Mouse (Mus musculus): ENCODE results near the gene Lpcat2.
"Not testable (repeated sequence)": the region's sequence is repeated elsewhere in the genome, so short reads cannot be mapped to it uniquely, and the experiment has no call there.

Gene Lpcat2

GRCm38 (mm10) chr8:92853188-92853983 lies 1.8 kb upstream of the Lpcat2 start:
- no peak for DNase-seq (ENCODE audit: low spot score in 2 of 2)

- no peak for DNase-seq (ENCODE audit: low spot score in 2 of 2)
Measured at GRCm38 (mm10) chr8:92854673-92855072, 466 bp upstream of the Lpcat2 start.

DNA sequence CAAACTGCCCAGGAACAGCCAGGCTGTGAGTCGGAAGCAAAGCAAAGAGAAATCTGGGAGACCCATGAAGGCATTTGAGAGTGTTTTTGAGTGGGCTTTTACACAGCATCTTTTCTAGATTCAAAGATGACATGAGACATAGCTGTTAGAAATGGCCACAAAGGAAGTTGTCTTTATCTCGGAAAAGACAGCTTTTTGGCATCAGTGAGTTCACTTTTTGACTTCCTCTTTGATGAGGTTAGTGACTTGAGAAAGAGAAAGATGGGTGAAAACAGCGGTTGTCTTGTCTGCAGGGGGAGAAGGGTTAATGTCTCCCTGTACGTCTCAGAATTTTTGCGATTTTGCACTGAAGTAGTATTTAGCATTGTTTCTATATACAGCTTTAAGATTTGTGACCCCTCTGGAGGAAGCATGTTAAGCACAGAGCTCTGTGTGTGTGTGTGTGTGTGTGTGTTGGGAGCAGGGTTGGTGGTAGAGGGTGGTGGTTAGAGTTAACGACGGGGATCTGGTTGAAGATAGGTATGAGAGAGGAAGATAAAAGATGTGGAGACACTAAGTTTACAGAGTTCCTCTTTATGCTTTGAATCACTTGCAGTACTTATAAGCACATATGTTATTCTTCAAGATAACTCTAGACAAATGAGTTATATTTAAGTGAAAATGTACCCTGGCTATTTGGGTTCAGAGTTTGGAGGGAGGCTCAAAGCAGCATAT lies 1.3 kb downstream of the Lpcat2 start:
- no peak for DNase-seq (ENCODE audit: low spot score in 2 of 2)

DNA sequence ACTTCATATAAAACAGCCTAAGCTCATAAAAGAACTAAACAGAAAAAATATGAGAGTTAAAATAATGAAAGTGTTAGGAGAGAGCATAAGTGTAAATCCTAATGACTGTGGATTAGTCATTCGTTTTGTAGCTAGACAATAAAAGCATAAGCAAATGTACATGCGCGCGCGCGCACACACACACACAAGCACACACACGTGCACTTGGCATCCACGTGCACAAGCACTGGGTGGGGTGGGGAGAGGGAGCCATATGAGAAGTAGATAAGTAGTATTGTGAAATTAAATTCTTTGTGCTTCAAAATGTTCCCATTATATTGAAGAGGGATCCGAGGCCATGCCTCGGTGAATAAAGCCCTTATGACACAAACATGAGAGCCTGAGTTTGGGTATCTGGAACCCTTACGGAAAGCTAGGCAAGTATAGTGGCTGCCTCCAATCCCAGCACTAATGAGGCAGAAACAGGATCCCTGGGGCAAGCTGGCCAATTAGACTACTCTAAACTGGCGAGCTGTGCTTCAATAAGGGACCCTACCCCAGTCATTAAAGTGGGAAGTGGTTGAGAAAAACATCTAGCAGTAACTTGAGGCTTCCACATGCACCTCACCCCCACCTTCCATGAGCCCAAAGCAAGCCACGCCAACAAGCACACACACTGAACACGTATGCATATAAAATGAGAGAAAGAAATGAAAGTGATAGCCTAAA lies 3.5 kb downstream of the Lpcat2 start:
- DNase-seq (ENCODE audit: low spot score in 2 of 2), result no peak

DNA sequence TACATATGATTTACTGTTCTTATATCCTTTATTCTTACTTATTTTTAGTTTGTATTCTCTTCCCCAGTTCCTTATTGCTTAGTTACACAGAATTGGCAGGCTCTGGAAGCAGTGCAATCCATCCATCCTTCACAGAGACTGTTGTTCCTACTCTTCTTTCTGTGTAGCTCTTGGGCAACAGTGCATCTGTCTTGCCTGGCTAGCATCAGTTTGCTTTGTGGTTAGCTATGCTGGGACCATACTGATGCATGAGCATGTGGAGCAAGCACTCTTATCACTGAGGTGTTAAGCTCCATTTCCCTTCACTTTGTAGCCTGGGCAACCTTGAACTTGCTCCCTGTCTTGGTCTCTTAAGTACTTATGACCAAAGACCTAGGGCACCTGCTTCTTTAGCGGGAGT lies 6.8 kb downstream of the Lpcat2 start:
- no peak for DNase-seq (ENCODE audit: low spot score in 2 of 2)

DNA sequence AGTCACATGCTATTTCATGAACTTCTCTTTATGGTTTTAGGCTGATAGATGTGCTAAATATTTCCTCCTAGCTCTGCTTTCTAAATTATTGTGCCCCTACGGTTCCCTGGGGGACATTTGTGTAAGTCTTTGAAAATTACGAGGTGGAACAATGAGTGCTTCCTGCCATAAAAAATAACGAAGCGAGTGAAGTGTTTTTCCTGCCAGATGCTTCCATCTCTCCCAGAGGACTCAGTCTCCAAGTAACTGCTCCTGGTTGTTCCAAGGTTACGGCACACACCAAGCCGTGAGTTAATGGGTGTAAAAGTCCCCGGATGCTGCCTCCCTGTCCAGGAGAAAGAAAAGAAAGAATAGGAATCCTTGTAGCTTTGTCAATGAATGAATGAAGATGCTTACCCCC lies 15.1 kb downstream of the Lpcat2 start:
- DNase-seq (ENCODE audit: low spot score in 2 of 2), result no peak

DNA sequence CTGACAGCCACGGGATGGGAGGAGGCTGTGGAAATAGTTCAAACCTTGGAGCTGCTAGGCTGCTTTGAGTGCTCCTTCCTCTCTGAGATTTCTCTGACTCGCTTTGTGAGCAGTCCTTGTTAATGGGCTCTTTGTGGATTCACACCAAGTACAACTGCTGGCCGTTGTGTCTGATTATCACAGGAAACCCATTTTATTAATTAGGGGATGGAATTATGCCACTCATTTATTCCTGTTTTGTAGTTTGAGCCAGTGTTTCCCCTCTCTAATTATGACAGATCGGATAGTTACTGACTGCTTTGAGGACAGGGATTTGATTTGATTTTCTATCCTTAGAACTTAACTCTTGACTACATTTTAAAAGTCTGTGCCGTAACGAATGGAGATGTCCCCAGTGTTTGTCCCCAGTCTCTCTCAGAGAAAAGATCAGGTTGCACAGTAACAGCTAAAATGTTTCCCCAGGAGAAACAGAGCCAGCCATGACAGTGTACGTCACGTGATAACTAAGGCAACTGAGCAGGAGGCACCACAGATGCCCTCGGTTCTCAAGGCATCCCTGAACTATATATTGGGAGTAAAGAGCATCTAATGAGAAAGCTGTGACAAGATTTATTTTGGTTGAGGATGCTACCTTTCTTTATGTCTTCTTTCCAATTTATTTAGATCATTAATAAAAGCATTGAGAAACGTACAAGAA lies 17.1 kb downstream of the Lpcat2 start:
- DNase-seq (ENCODE audit: low spot score in 2 of 2), result no peak

- no peak for DNase-seq (ENCODE audit: low spot score in 2 of 2)
Measured at GRCm38 (mm10) chr8:92875795-92876194, 20.7 kb downstream of the Lpcat2 start.

GRCm38 (mm10) chr8:92881247-92881646 lies 26.1 kb downstream of the Lpcat2 start:
- DNase-seq (ENCODE audit: low spot score in 2 of 2), result no peak

DNA sequence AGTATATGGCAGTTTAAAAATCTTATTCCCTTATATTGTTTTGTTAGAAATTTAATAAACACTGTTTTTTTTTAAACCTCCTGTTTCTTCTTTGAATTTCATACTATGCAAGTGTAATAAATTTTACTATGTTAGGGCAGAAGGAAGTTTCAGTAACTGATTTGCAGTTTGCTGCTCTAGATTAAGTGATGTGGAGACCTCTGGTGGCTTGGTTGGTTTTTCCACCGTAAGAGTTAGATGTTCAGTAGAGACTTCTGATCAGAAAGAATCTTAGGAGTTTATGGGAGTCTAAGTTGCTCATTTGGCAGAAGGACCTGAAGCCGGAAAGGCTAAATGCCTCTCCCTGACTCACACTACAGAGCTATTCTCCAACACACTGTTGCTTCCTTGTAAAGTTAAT lies 28.6 kb downstream of the Lpcat2 start:
- peak; percentile 12 to 26 for DNase-seq (ENCODE audit: low spot score in 2 of 2)

GRCm38 (mm10) chr8:92892216-92892615 lies 37.1 kb downstream of the Lpcat2 start:
- DNase-seq (ENCODE audit: low spot score in 2 of 2), result not testable (repeated sequence)

GRCm38 (mm10) chr8:92893870-92894269 lies 38.7 kb downstream of the Lpcat2 start:
- no peak for DNase-seq (ENCODE audit: low spot score in 2 of 2)

DNA sequence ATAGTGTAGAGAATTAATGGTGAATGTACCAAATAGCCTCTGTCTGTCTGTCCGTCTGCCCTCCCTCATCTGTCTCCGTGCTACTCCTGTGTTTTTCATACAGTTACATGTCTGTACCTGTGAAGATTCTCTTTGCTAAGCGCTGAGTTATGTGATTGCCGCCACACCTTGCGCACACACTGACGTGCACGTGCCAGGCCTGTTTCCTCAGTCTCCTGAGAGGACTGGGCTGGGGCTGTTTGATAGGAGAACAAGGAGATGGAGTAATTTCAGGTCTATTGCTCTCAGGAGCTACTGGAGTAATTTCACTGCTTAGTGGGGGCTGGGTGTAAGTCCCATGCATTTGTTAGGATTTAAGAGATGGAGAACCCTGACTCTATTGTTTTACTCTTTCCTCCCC lies 39.9 kb downstream of the Lpcat2 start:
- DNase-seq (ENCODE audit: low spot score in 2 of 2), result no peak

- no peak for DNase-seq (ENCODE audit: low spot score in 2 of 2)
Measured at GRCm38 (mm10) chr8:92896056-92896455, 40.9 kb downstream of the Lpcat2 start.

DNA sequence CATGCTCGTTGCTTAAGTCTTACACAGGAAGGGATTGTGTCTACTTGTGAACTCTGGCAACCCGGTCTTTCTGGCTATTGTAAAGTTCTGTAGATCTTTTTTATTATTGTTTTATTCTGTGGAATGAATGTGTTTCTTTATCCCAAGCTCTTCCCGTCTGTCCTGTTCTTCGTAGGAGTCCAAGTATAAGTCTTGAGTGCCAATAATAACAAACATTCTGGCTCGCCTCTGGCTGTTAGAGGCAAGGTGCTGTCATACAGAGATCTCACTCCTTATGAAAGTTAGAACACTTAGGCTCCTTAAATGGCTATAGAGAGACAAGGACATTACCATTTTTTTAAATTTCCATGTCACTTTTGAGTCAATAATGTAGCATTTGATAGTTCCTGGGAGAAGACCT lies 41.5 kb downstream of the Lpcat2 start:
- no peak for DNase-seq (ENCODE audit: low spot score in 2 of 2)

DNA sequence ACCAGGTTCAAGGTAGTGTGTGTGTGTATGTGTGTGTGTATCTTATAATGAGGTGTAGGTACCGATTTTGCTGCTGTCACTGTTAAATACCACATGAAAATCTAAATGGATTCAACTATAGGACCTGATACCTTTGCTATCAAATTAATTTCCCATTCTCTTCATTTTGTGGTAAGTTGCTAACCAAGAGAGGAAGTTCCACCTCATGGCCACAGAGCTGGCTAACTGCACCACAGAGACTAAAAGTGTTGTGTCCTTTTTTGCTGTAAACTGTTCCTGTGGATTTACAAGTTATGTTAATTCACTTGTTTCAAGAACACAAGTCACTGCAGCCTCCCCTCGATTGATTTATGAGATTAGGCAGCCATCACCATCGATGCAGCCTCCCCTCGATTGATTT lies 42.7 kb downstream of the Lpcat2 start:
- DNase-seq (ENCODE audit: low spot score in 2 of 2), result no peak

DNA sequence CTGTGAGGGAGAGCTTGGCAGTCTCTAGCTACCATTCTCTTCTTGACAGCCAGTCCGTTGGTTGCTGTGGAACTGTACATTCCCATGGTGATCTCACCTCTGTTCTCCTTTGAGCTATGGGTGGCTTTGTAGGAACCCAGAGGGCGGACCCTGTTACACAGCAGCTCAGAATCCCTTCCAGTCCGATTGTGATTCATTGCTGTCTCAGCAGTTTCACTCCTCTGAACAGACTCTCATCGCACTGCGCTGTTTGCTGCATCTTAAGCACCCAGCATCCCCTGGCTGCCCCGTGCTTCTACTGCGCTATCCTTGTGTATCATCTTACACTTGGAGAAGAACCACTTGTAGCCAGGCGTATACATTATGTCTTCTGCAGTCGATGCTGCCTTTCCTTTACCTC lies 44.5 kb downstream of the Lpcat2 start:
- DNase-seq (ENCODE audit: low spot score in 2 of 2), result no peak

DNA sequence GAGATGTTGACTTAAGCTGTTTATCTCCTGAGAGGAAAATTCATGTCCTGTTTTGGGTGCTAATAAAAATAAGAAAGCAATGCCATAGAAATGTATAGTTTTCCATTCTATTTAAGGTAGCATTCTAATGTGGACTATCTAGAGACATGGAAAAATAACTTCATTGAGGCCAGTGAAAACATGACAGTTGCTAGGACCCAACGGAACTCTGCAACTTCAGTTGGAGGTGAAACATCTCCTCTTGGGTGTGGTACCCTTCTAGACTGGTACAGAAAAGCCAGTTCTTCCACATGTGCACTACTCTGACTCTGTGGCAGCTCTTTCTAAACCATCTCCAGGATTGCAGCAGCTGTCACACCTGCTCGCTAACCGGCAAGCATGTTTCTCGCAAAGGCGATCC lies 46.0 kb downstream of the Lpcat2 start, which contains the start of gene Capns2:
TSS of gene Capns2 (plus strand) at position 301 of the 400 bp plus-strand sequence.
- no peak for DNase-seq (ENCODE audit: low spot score in 2 of 2)

GRCm38 (mm10) chr8:92902981-92903380 lies 47.8 kb downstream of the Lpcat2 start:
- no peak for DNase-seq (ENCODE audit: low spot score in 2 of 2)

DNA sequence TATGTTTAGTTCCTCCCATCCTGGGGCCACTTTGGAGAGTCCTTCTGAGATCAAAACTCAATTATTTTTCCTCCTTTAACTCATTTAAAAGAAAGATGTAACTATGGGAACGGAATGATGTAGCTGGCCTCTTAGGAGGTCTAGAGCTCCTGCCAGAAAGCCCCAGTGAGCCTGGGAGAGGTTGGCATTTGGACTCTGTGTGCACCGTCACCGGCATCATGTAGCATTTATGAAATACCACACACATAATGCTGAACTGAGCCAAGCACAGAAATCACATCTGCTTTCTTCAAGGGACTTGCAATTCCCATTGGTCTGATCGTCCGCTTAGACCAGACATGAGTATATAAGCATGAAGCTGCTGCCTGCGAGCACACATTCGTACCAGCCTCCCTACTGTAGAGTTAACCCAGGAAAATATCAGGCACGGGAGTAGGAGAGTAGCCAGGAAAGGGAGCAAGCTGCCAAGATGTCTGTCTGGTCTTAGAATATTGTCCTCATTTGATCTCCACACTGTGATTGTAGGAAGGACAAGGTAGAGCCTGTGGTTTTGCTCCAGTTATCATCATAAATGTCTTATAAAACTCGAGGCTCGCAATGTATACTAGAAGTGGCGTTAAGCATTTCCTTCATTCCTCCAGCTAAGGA lies 48.5 kb downstream of the Lpcat2 start:
- no peak for DNase-seq (ENCODE audit: low spot score in 2 of 2)

DNA sequence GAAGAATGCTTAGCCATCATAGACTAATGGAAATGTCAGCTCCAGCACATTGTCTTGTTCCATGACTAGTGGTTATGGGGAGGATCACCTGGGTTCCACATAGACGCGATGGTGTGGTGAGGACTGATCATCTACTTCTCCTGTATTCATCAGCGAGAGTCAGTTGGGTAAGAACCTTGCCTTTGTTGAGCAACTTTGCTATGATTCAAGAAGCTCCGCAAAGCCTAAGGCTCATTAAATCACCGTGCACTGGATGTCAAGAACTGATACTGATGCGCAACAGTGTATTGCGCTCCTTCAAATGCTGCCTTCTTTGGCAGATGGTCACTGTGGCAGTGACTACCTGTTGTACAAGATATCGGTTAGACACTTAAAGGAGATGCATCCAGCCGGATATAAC lies 51.4 kb downstream of the Lpcat2 start:
- no peak for DNase-seq (ENCODE audit: low spot score in 2 of 2)
